Mouse (Mus musculus): ENCODE measurements at regions not wholly inside any gene's neighbourhood (a gene's known extent, or its start where the extent isn't known, plus 50 kb on each side); places are given as distances from the start of the nearest gene placed in this dataset.
A peak's percentile ranks its signal among the peaks of the same experiment; 100 is the strongest.

GRCm38 (mm10) chr1:125223370-125223769 lies 212.2 kb downstream of the Actr3 start:
- Histone ChIP-seq H3K4me3 (ENCODE audit: control insufficient read depth, low read depth, low read length) (no peak overlapping the region), H3K4me1 (ENCODE audit: control insufficient read depth, insufficient read depth, low read length) (no peaks in the 10 kb centered on the region), H3K36me3 (ENCODE audit: control insufficient read depth, insufficient read depth, low read length) (no peaks in the 10 kb centered on the region), H3K27me3 (ENCODE audit: control insufficient read depth, insufficient read depth, low read length) (no peaks in the 10 kb centered on the region), H3K27ac (ENCODE audit: control insufficient read depth, insufficient read depth, low read depth, low read length) (no peak overlapping the region)
- TF ChIP-seq POLR2A (IDR thresholded peaks at IDR 0.05; ENCODE audit: control insufficient read depth, low read depth, low read length): no peak
- no peak for TF ChIP-seq CTCF (IDR thresholded peaks at IDR 0.05; ENCODE audit: control insufficient read depth, insufficient read depth, insufficient replicate concordance, low read depth, low read length)

DNA sequence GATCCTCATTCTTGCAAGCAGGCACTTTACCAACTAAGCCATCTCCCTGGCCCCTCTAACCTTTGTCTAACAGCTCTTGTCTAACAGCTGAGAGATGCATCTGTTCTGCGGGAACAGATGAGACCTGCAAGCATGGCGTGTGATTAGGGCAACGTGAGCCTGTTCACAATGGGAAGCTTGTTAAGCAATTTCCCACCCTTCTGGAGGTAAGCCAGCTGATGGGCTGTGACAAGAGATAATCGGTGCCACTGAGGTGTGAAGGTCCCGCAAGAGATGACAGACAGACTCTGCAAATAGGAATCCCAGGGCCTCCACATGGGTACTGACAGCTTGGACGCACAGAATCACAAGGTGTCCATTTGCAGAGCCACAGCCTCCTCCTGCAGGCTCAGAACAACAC lies 219.3 kb downstream of the Actr3 start:
- Histone ChIP-seq H3K36me3 (ENCODE audit: control insufficient read depth, insufficient read depth, low read length) (no peaks in the 10 kb centered on the region), H3K4me1 (ENCODE audit: control insufficient read depth, insufficient read depth, low read length) (no peaks in the 10 kb centered on the region), H3K27ac (ENCODE audit: control insufficient read depth, insufficient read depth, low read depth, low read length) (no peak overlapping the region), H3K4me3 (ENCODE audit: control insufficient read depth, low read depth, low read length) (no peak overlapping the region), H3K27me3 (ENCODE audit: control insufficient read depth, insufficient read depth, low read length) (no peaks in the 10 kb centered on the region)
- TF ChIP-seq POLR2A (IDR thresholded peaks at IDR 0.05; ENCODE audit: control insufficient read depth, low read depth, low read length) (no peak), CTCF (IDR thresholded peaks at IDR 0.05; ENCODE audit: control insufficient read depth, insufficient read depth, insufficient replicate concordance, low read depth, low read length) (no peak)

- TF ChIP-seq POLR2A (IDR thresholded peaks at IDR 0.05; ENCODE audit: control insufficient read depth, low read depth, low read length): no peak
- no peak for TF ChIP-seq CTCF (IDR thresholded peaks at IDR 0.05; ENCODE audit: control insufficient read depth, insufficient read depth, insufficient replicate concordance, low read depth, low read length)
- H3K36me3 ChIP-seq (ENCODE audit: control insufficient read depth, insufficient read depth, low read length): no peaks in the 10 kb centered on the region
- H3K27ac ChIP-seq (ENCODE audit: control insufficient read depth, insufficient read depth, low read depth, low read length): no peak overlapping the region
- H3K4me1 ChIP-seq (ENCODE audit: control insufficient read depth, insufficient read depth, low read length): no peaks in the 10 kb centered on the region
- no peak overlapping the region for H3K4me3 ChIP-seq (ENCODE audit: control insufficient read depth, low read depth, low read length)
- no peaks in the 10 kb centered on the region for H3K27me3 ChIP-seq (ENCODE audit: control insufficient read depth, insufficient read depth, low read length)
Observed at GRCm38 (mm10) chr1:125187091-125187490, 248.4 kb downstream of the Actr3 start.

- Histone ChIP-seq H3K4me3 (ENCODE audit: control insufficient read depth, low read depth, low read length) (peak overlapping the region; percentile 77), H3K27me3 (ENCODE audit: control insufficient read depth, insufficient read depth, low read length) (no peaks in the 10 kb centered on the region), H3K27ac (ENCODE audit: control insufficient read depth, insufficient read depth, low read depth, low read length) (no peak overlapping the region), H3K4me1 (ENCODE audit: control insufficient read depth, insufficient read depth, low read length) (peaks cover 7% of the 10 kb centered on the region), H3K36me3 (ENCODE audit: control insufficient read depth, insufficient read depth, low read length) (no peaks in the 10 kb centered on the region)
- no peak for TF ChIP-seq POLR2A (IDR thresholded peaks at IDR 0.05; ENCODE audit: control insufficient read depth, low read depth, low read length)
- no peak for TF ChIP-seq CTCF (IDR thresholded peaks at IDR 0.05; ENCODE audit: control insufficient read depth, insufficient read depth, insufficient replicate concordance, low read depth, low read length)
Observed at GRCm38 (mm10) chr1:125176124-125176937, 259.2 kb downstream of the Actr3 start.

DNA sequence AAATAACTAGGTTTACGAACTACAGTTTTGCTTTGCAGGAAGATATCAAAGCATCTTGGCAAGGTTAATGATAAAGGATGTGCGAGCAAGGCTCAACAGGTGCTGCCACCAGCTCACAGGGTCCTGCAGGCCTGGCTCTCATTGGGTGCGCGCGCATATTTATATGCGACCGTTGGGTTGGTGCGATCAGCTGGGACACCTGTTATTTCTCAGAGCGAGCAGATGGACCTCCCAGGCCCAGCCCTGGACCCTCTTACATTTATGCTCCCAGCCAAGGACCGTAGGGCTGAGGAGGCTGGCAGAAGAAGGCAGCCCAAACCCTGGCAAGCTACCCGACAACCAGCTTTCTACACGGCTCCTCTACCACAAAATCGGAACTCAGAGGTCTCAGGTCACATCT lies 260.8 kb downstream of the Actr3 start:
- Histone ChIP-seq H3K4me3 (ENCODE audit: control insufficient read depth, low read depth, low read length) (peak overlapping the region; percentile 77), H3K36me3 (ENCODE audit: control insufficient read depth, insufficient read depth, low read length) (no peaks in the 10 kb centered on the region), H3K27ac (ENCODE audit: control insufficient read depth, insufficient read depth, low read depth, low read length) (peak overlapping the region; percentile 54), H3K27me3 (ENCODE audit: control insufficient read depth, insufficient read depth, low read length) (no peaks in the 10 kb centered on the region), H3K4me1 (ENCODE audit: control insufficient read depth, insufficient read depth, low read length) (peaks cover 7% of the 10 kb centered on the region)
- TF ChIP-seq POLR2A (IDR thresholded peaks at IDR 0.05; ENCODE audit: control insufficient read depth, low read depth, low read length) (peak; percentile 56; the same call in 1 of the 2 replicates), CTCF (IDR thresholded peaks at IDR 0.05; ENCODE audit: control insufficient read depth, insufficient read depth, insufficient replicate concordance, low read depth, low read length) (no peak)

DNA sequence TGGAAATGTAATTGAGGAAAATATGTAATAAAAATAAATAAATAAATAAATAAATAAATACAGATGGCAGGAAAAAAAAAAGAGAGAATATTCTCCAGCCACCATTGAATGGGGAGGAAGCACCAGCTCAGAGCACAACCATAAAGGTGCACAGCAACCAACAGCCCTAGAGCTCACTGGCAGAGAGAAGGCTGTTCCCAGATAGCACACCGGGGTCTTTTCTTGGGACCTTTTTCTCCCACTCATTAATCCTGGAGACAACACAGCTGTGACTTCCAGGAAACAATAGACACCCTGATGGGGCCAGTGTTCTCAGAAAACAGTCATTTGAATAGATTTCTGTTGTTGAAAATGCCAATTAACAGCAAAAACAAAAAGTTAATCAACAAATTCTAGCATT lies 263.1 kb downstream of the Actr3 start:
- no peaks in the 10 kb centered on the region for H3K36me3 ChIP-seq (ENCODE audit: control insufficient read depth, insufficient read depth, low read length)
- no peaks in the 10 kb centered on the region for H3K27me3 ChIP-seq (ENCODE audit: control insufficient read depth, insufficient read depth, low read length)
- no peak overlapping the region for H3K4me3 ChIP-seq (ENCODE audit: control insufficient read depth, low read depth, low read length)
- H3K4me1 ChIP-seq (ENCODE audit: control insufficient read depth, insufficient read depth, low read length): peaks cover 7% of the 10 kb centered on the region
- no peak overlapping the region for H3K27ac ChIP-seq (ENCODE audit: control insufficient read depth, insufficient read depth, low read depth, low read length)
- TF ChIP-seq POLR2A (IDR thresholded peaks at IDR 0.05; ENCODE audit: control insufficient read depth, low read depth, low read length): no peak
- no peak for TF ChIP-seq CTCF (IDR thresholded peaks at IDR 0.05; ENCODE audit: control insufficient read depth, insufficient read depth, insufficient replicate concordance, low read depth, low read length)

- Histone ChIP-seq H3K27ac (ENCODE audit: control insufficient read depth, insufficient read depth, low read depth, low read length) (no peak overlapping the region), H3K4me1 (ENCODE audit: control insufficient read depth, insufficient read depth, low read length) (no peaks in the 10 kb centered on the region), H3K27me3 (ENCODE audit: control insufficient read depth, insufficient read depth, low read length) (no peaks in the 10 kb centered on the region), H3K36me3 (ENCODE audit: control insufficient read depth, insufficient read depth, low read length) (no peaks in the 10 kb centered on the region), H3K4me3 (ENCODE audit: control insufficient read depth, low read depth, low read length) (no peak overlapping the region)
- no peak for TF ChIP-seq CTCF (IDR thresholded peaks at IDR 0.05; ENCODE audit: control insufficient read depth, insufficient read depth, insufficient replicate concordance, low read depth, low read length)
- TF ChIP-seq POLR2A (IDR thresholded peaks at IDR 0.05; ENCODE audit: control insufficient read depth, low read depth, low read length): no peak
Observed at GRCm38 (mm10) chr1:125165226-125165625, 270.3 kb downstream of the Actr3 start.

Data from testis, adult 2 months (tissue).